Mouse (Mus musculus) ES-E14 (cell line): ENCODE data around the gene Hdac7. TPM values are rescaled to one million over a fixed set of nuclear protein-coding genes. Genes with fewer than 3 reads are reported as not detected.

Experiments used
- DNase-seq: peaks from one replicate; pipeline ENCODE4 v3.0.0-alpha.2; 2013; ENCODE audit warnings: low read depth, low spot score
- H3K27ac ChIP-seq: 2 replicates; pipeline ENCODE4 v1.5.1; 2012; ENCODE audit warnings: low read depth, mild to moderate bottlenecking, low read length, moderate library complexity, mixed read lengths; ENCODE audit not compliant: poor library complexity, insufficient read depth, severe bottlenecking
- H3K36me3 ChIP-seq: 2 replicates; pipeline ENCODE4 v1.6.1; 2012; ENCODE audit warnings: mild to moderate bottlenecking, low read length, moderate library complexity, mixed read lengths; ENCODE audit not compliant: control insufficient read depth, poor library complexity, insufficient read depth, severe bottlenecking
- H3K4me1 ChIP-seq, 2 experiments: fragments of 150-350 bp in 1 of 2; sonication (generic) in 1 of 2; 2 replicates each; pipeline ENCODE4 v1.6.1; 2012; ENCODE audit warnings: low read length in 2 of 2, mild to moderate bottlenecking in 1 of 2, mixed read lengths in 1 of 2; ENCODE audit not compliant: control insufficient read depth in 2 of 2, insufficient read depth in 2 of 2, poor library complexity in 1 of 2
- H3K4me3 ChIP-seq, 2 experiments: fragments of 150-350 bp in 1 of 2; sonication (generic) in 1 of 2; 2 replicates each; pipeline ENCODE4 v1.5.1; 2012; ENCODE audit warnings: low read length in 2 of 2, low read depth in 1 of 2, mild to moderate bottlenecking in 1 of 2, mixed read lengths in 1 of 2; ENCODE audit not compliant: insufficient read depth in 1 of 2, poor library complexity in 1 of 2, severe bottlenecking in 1 of 2
- H3K9ac ChIP-seq: 2 replicates; pipeline ENCODE4 v1.6.1; 2012; ENCODE audit warnings: low read depth, mild to moderate bottlenecking, low read length, mixed read lengths; ENCODE audit not compliant: poor library complexity, insufficient read depth, severe bottlenecking
- H3K9me3 ChIP-seq: fragments of 150-350 bp; sonication (generic); 2 replicates; pipeline ENCODE4 v1.6.1; 2012; ENCODE audit warnings: low read depth, mild to moderate bottlenecking, low read length; ENCODE audit not compliant: control insufficient read depth, insufficient read depth
- CHD2 ChIP-seq: IDR thresholded peaks from 2 replicates; pipeline ENCODE4 v1.6.1; 2014; ENCODE audit warnings: mild to moderate bottlenecking, low read depth, low read length, inconsistent platforms
- HCFC1 ChIP-seq: IDR thresholded peaks from 2 replicates; pipeline ENCODE4 v1.6.1; 2012; ENCODE audit warnings: low read length, inconsistent platforms, borderline replicate concordance; ENCODE audit not compliant: insufficient read depth
- MAFK ChIP-seq: IDR thresholded peaks from 2 replicates; pipeline ENCODE4 v1.6.1; 2014; ENCODE audit warnings: mild to moderate bottlenecking, low read depth, low read length, inconsistent platforms; ENCODE audit not compliant: insufficient read depth
- ZC3H11A ChIP-seq: IDR thresholded peaks from 2 replicates; pipeline ENCODE4 v1.6.1; 2012; ENCODE audit warnings: low read depth, mild to moderate bottlenecking, inconsistent platforms, low read length, borderline replicate concordance
- ZNF384 ChIP-seq: IDR thresholded peaks from 2 replicates; pipeline ENCODE4 v1.6.1; 2012; ENCODE audit warnings: low read depth, low read length, inconsistent platforms
- in situ Hi-C, 2 experiments: fragments of 600-800 bp; cut with MboI; formaldehyde crosslinking; loops; one replicate each; pipeline ENCODE4 v1.15.1; 2025; ENCODE audit warnings: low sequenced_read_pairs in 2 of 2, inconsistent platforms in 1 of 2; ENCODE audit not compliant: unreplicated experiment in 2 of 2
- total RNA-seq: library from RNA; depleted of rRNA; stranded (reverse); fragments of 300-350 nt; gene quantifications from 2 replicates; pipeline ENCODE4 v1.2.3, GENCODE M21; 2012

Hdac7 gene
- total RNA-seq, 1 experiment: 7.4 TPM

DNA sequence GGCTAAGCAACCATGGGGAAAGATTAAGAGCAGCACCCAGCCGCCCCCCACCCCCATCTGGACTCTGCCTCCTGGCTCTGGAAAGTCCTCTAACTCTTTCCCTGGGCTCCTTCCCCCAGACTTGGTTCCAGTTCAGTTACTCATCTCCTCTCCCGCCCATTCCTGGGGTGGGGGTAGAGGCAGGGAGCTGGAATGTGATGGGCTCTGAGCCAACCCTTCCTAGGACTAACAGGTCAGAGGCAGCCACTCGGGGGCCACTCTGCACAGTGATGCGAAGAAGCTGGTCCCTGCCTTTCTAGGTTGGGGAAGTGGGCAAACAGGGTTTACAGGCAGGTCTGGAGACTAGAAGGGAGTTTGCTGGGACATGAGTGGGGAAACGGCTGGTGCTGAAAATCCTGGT, 71.2 kb downstream of the Hdac7 start:
- no peak overlapping the region for H3K27ac ChIP-seq
- no peaks in the 10 kb centered on the region for H3K9me3 ChIP-seq
- no peak overlapping the region for H3K9ac ChIP-seq
- in situ Hi-C loops: no loop called here
- no peak overlapping the region for H3K4me3 ChIP-seq
- no peak for TF ChIP-seq CHD2
- TF ChIP-seq ZNF384: no peak
- TF ChIP-seq MAFK: no peak
- no peak for TF ChIP-seq HCFC1
- no peak for TF ChIP-seq ZC3H11A
- no peak for DNase-seq
- H3K36me3 ChIP-seq: no peaks in the 10 kb centered on the region
- H3K4me1 ChIP-seq: peaks cover 3% of the 10 kb centered on the region in 2 experiments; a peak in 2 of 4 replicates

DNA sequence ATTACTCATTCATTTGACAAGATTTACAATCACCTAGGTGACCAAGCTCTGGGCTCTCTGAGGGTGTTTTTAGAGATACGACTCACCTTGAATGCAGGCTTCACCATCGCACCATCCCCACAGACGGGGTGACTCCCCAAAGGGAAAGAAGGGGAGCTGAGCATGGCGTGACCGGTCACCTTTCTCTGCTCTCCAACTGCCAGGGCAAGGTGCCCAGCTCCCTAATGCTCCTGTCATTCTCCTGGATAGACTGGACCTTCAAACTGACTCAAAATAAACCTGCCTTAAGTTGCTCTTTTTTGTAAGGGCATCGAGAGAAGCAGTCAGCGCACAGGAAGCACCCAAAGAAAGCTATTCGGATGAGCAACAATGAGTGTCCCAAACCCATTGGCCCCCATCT, 74.0 kb downstream of the Hdac7 start:
- in situ Hi-C loops: no loop called here
- TF ChIP-seq ZC3H11A: no peak
- no peak for TF ChIP-seq MAFK
- no peak for TF ChIP-seq CHD2
- no peak for TF ChIP-seq ZNF384
- TF ChIP-seq HCFC1: no peak

DNA sequence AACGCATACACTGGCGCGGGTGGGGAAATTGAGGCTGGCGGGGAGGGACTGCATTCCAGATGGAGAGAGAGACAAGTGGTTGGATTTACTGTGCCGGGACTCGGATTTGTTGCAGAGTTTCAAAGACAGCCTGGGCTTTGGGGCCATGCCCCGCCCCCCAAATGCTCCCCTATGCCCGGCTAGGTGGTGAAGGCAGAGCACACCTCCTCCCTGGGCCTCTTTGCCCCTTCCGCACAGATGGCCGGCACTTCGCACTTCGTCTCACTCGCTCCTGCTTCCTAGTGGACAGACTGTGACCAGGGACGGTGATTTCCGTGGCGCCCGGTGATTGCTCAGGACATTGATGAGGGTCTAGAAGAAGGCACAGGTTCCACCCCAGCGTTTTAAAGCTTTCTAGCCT, 76.1 kb downstream of the Hdac7 start:
- in situ Hi-C loops: no loop called here

More for the DNA sequence above, 74.0 kb downstream of the Hdac7 start:
- no peak overlapping the region for H3K27ac ChIP-seq
- H3K9me3 ChIP-seq: no peaks in the 10 kb centered on the region
- no peak overlapping the region for H3K9ac ChIP-seq
- H3K4me3 ChIP-seq: no peak overlapping the region
- peaks cover 3 to 14% of the 10 kb centered on the region in 2 experiments; a peak in 3 of 4 replicates for H3K4me1 ChIP-seq
- no peaks in the 10 kb centered on the region for H3K36me3 ChIP-seq
- DNase-seq: no peak

DNA sequence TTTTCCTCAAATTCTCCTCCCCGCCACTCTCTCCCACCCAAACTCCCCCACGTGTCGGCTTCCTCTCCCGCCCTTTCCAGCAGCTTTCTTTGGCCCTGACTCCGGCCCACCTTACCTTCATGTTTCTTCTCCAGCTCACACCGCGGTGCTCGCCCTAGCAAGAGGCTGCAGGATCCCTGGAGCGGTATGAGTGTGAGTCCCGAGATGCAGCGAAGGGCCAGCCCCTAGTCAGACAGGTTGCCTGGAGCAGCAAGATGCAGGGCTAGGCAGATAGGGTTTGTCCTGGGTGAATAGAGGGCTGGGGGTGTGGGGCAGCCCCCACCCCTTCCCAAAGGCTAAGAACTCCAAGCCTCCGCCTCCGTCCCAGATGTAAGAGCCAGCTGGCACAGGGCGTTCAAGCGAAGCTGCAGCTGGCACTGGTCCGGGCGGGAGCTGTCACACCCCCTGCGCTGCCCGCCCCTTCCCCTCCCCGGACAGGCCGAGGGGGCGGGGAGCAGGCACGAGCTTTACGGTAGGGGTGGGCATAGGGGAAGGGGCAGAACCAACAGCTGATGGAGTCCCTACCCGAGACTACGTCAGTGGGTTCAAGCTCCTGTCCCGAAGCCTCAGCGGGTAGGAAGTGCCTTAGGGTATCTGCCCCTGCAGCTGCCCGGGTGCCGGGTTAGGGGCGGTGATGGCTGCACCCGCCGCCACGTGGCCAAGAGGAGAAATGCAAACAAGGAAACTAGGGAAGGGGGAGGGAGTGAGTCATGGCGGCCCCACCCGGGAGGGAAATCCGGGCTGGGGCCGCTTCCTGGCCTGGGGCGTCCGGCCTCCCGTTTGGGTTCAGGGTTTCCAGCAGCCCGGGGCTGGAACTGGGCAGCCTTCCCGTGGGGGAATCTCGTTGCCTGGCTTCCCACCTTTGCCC, 76.8 kb downstream of the Hdac7 start, which contains the start of gene Rapgef3:
Rapgef3 (minus strand) TSS at position 693 of the 907 bp plus-strand sequence.
- no peaks in the 10 kb centered on the region for H3K36me3 ChIP-seq
- peak within 1 kb of the TSS; percentile 75 for H3K9ac ChIP-seq
- no peaks in the 10 kb centered on the region for H3K9me3 ChIP-seq
- H3K4me1 ChIP-seq: peaks cover 8 to 26% of the 10 kb centered on the region in 2 experiments; a peak in 3 of 4 replicates
- no peak within 1 kb of the TSS for H3K27ac ChIP-seq
- TF ChIP-seq HCFC1 (no peak), ZNF384 (no peak), MAFK (no peak), ZC3H11A (no peak), CHD2 (no peak)
- H3K4me3 ChIP-seq: peak within 1 kb of the TSS; percentile 62 to 68
- DNase-seq: no peak
- in situ Hi-C loops: no loop called here

More for the DNA sequence above, 76.1 kb downstream of the Hdac7 start:
- Histone ChIP-seq H3K27ac (no peak overlapping the region), H3K4me3 (peak overlapping the region; percentile 62 to 68), H3K4me1 (peaks cover 8 to 26% of the 10 kb centered on the region in 2 experiments; a peak in 3 of 4 replicates), H3K9me3 (no peaks in the 10 kb centered on the region), H3K9ac (peak overlapping the region; percentile 75), H3K36me3 (no peaks in the 10 kb centered on the region)
- TF ChIP-seq ZC3H11A (no peak), ZNF384 (no peak), HCFC1 (no peak), CHD2 (no peak), MAFK (no peak)
- DNase-seq: no peak
